Mouse (Mus musculus) limb, embryonic 11.5 days (tissue): ENCODE measurements around the gene Birc5. TPM values are rescaled to one million over a fixed set of nuclear protein-coding genes. Genes with fewer than 3 reads are reported as not detected.

Source experiments
- ATAC-seq: fragments of 200-750 bp; cut with Nextera tagmentation; 2 replicates; pipeline ENCODE4 v1.8.0; 2017; ENCODE audit warnings: low read depth; ENCODE audit not compliant: insufficient number of reproducible peaks, low FRiP score, low TSS enrichment
- DNase-seq: peaks from one replicate; pipeline ENCODE4 v3.0.0-alpha.2; 2015; ENCODE audit warnings: low spot score
- H3K27ac ChIP-seq: fragments of 300-500 bp; sonication (generic); replicated peaks from 2 replicates; pipeline ENCODE4 v1.5.1; 2014; ENCODE audit warnings: low read depth, mild to moderate bottlenecking, low read length
- H3K27me3 ChIP-seq: fragments of 300-500 bp; sonication (generic); 2 replicates; pipeline ENCODE4 v1.6.1; 2014; ENCODE audit warnings: mild to moderate bottlenecking, low read length, mixed read lengths; ENCODE audit not compliant: control insufficient read depth, insufficient read depth
- H3K36me3 ChIP-seq: fragments of 300-500 bp; sonication (generic); 2 replicates; pipeline ENCODE4 v1.6.1; 2014; ENCODE audit warnings: mild to moderate bottlenecking, low read length, moderate library complexity, mixed read lengths; ENCODE audit not compliant: control insufficient read depth, insufficient read depth
- H3K4me1 ChIP-seq: fragments of 300-500 bp; sonication (generic); 2 replicates; pipeline ENCODE4 v1.6.1; 2014; ENCODE audit warnings: low read length, mixed read lengths; ENCODE audit not compliant: control insufficient read depth, insufficient read depth
- H3K4me2 ChIP-seq: fragments of 300-500 bp; sonication (generic); 2 replicates; pipeline ENCODE4 v1.6.1; 2014; ENCODE audit warnings: low read depth, mild to moderate bottlenecking, moderate library complexity; ENCODE audit not compliant: severe bottlenecking
- H3K4me3 ChIP-seq: fragments of 300-500 bp; sonication (generic); 2 replicates; pipeline ENCODE4 v1.5.1; 2014; ENCODE audit warnings: low read depth, low read length
- H3K9ac ChIP-seq: fragments of 300-500 bp; sonication (generic); 2 replicates; pipeline ENCODE4 v1.6.1; 2014; ENCODE audit warnings: mild to moderate bottlenecking, low read length
- H3K9me3 ChIP-seq: fragments of 300-500 bp; sonication (generic); 2 replicates; pipeline ENCODE4 v1.6.1; 2016; ENCODE audit warnings: low read length; ENCODE audit not compliant: control insufficient read depth
- WGBS: fragments of 180-500 bp; shearing (Covaris S2); extraction: QIAGEN DNeasy Blood & Tissue Kit; methylation state at CpG from one replicate; pipeline ENCODE4 v1.1.7; 2014; 5-methylcytosine and 5-hydroxymethylcytosine counted together
- polyA plus RNA-seq: library from polyadenylated mRNA; unstranded; fragments of >200 nt; fragmentation: Nextera tagmentation; extraction: Ambion mirVana; gene quantifications from 2 replicates; pipeline ENCODE4 v1.2.1, GENCODE M21; 2014

The Birc5 gene
- polyA plus RNA-seq, 1 experiment from 2014 or later = 435 TPM

DNA sequence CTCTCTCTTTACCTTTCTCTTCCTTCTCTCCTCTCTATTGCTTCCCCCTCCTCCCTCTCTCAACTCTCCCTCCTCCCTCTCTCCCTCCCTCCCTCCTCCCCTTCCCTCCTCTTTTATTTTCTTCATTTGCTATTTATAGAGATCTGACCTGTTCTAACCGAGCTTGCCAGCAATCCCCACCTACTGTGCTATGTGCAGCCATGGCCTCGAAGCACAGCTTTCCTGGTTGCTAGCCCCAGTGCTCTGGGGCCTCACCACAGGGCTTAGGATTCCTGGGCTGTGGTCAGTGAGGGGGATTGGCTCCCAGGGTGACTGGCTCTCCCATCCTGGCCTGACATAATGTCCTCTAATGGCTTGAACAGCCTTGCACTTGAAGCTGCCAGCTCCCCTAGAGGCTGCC, 47.5 kb downstream of the Birc5 start:
- no peak overlapping the region for H3K9ac ChIP-seq
- no peaks in the 10 kb centered on the region for H3K36me3 ChIP-seq
- H3K9me3 ChIP-seq = no peaks in the 10 kb centered on the region
- H3K27me3 ChIP-seq = no peaks in the 10 kb centered on the region
- no peak overlapping the region for H3K4me3 ChIP-seq
- ATAC-seq (no peak), DNase-seq (no peak)
- WGBS = 54% methylated on average over 2 of the region's 2 CpGs
- no peaks in the 10 kb centered on the region for H3K4me1 ChIP-seq
- H3K27ac ChIP-seq = no peak overlapping the region
- H3K4me2 ChIP-seq = no peak overlapping the region

- WGBS = 66% methylated on average over 2 of the region's 2 CpGs
- ATAC-seq (no peak), DNase-seq (no peak)
- H3K9ac ChIP-seq = no peak overlapping the region
- no peaks in the 10 kb centered on the region for H3K36me3 ChIP-seq
- H3K4me3 ChIP-seq = no peak overlapping the region
- 0 out of 2 replicates have a peak, but pooled peaks cover 2% of the 10 kb centered on the region for H3K27me3 ChIP-seq
- H3K4me2 ChIP-seq = no peak overlapping the region
- peaks cover 3% of the 10 kb centered on the region; the same call in 1 of the 2 replicates for H3K4me1 ChIP-seq
- no peak overlapping the region for H3K27ac ChIP-seq
- H3K9me3 ChIP-seq = no peaks in the 10 kb centered on the region
Measured at GRCm38 (mm10) chr11:117902282-117902681, 53.2 kb downstream of the Birc5 start.

- WGBS = 83% methylated on average over 8 of the region's 8 CpGs
- H3K27ac ChIP-seq = no peak overlapping the region
- H3K27me3 ChIP-seq = 0 out of 2 replicates have a peak, but pooled peaks cover 2% of the 10 kb centered on the region
- H3K4me2 ChIP-seq = no peak overlapping the region
- H3K4me1 ChIP-seq = peaks cover 3% of the 10 kb centered on the region; the same call in 1 of the 2 replicates
- ATAC-seq (no peak), DNase-seq (no peak)
- H3K4me3 ChIP-seq = no peak overlapping the region
- H3K9me3 ChIP-seq = no peaks in the 10 kb centered on the region
- no peak overlapping the region for H3K9ac ChIP-seq
- no peaks in the 10 kb centered on the region for H3K36me3 ChIP-seq
Measured at GRCm38 (mm10) chr11:117904442-117904841, 55.4 kb downstream of the Birc5 start.

Other genes starting within 250 kb of the Birc5 start
- gene Tnrc6c, start 195.0 kb upstream of the Birc5 start, polyA plus RNA-seq = 16.1 and 16.5 TPM in 2 replicates
- 0.60 and 0.87 TPM in 2 replicates for gene Tmc8, start 67.2 kb upstream of the Birc5 start, polyA plus RNA-seq
- gene Tmc6, start 67.1 kb upstream of the Birc5 start, polyA plus RNA-seq = 13.5 and 19.3 TPM in 2 replicates
- gene 6030468B19Rik, start 51.6 kb upstream of the Birc5 start, polyA plus RNA-seq = 0.71 and 0.83 TPM in 2 replicates
- 0.16 TPM in 1 of 2 replicates, not detected in the other for gene Gm20708, start 39.6 kb upstream of the Birc5 start, polyA plus RNA-seq
- gene Syngr2, start 39.6 kb upstream of the Birc5 start, polyA plus RNA-seq = 30.1 and 33.2 TPM in 2 replicates
- gene Afmid, start 23.3 kb upstream of the Birc5 start, polyA plus RNA-seq = 3.1 and 3.2 TPM in 2 replicates
- 126 and 138 TPM in 2 replicates for gene Tk1, start 23.2 kb upstream of the Birc5 start, polyA plus RNA-seq
- not detected in 2 replicates for gene Tmem235, start 11.5 kb downstream of the Birc5 start, polyA plus RNA-seq
- gene Tha1, start 24.2 kb downstream of the Birc5 start, polyA plus RNA-seq = 1.4 and 1.5 TPM in 2 replicates
- 5.4 and 6.7 TPM in 2 replicates for gene Socs3, start 120.8 kb downstream of the Birc5 start, polyA plus RNA-seq
- gene Pgs1, start 137.0 kb downstream of the Birc5 start, polyA plus RNA-seq = 38.4 and 39.3 TPM in 2 replicates